Mouse (Mus musculus) neutrophil, adult 5-6 weeks (primary cell): ENCODE data around the gene Polr3e. TPM values are rescaled to one million over a fixed set of nuclear protein-coding genes. Genes with fewer than 3 reads are reported as not detected.

Experiments used
- ATAC-seq: fragments of 151-379, 151-347 bp; 2 replicates; pipeline ENCODE4 v1.8.0; 2017; ENCODE audit warnings: mild to moderate bottlenecking, moderate TSS enrichment; ENCODE audit not compliant: insufficient number of reproducible peaks, poor library complexity, low FRiP score, severe bottlenecking; ENCODE audit errors: extremely low read depth
- total RNA-seq: library from RNA; stranded (forward); fragments of 200-1000 nt; gene quantifications from 2 replicates; pipeline ENCODE4 v1.2.3, GENCODE M21; 2017

Gene Polr3e
- 16.6 and 19.2 TPM in 2 replicates for total RNA-seq

- ATAC-seq = peak; percentile 91
Measured at GRCm38 (mm10) chr7:120917592-120918461, at the start of gene Polr3e. Gene Polr3e, plus strand, starts transcription at chr7:120917744.

DNA sequence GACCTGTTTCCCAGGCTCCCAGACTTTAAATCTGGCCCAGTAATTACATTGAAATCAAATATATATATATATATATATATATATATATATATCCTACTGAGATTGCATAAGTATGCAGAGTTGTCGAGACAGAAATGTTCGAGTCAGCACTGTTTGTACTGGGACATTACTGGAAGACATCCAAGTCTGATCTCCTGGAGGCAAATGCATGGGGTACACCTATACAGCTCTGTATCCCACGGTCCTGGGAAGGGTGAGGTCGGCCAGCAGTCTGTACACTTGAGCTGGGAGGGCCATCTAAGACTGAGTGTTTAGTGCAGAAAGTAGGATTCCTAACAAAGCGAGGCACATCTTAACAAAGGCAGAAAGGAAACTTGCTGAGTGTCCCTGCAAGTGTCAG lies 47.7 kb upstream of the Polr3e start:
- no peak for ATAC-seq

DNA sequence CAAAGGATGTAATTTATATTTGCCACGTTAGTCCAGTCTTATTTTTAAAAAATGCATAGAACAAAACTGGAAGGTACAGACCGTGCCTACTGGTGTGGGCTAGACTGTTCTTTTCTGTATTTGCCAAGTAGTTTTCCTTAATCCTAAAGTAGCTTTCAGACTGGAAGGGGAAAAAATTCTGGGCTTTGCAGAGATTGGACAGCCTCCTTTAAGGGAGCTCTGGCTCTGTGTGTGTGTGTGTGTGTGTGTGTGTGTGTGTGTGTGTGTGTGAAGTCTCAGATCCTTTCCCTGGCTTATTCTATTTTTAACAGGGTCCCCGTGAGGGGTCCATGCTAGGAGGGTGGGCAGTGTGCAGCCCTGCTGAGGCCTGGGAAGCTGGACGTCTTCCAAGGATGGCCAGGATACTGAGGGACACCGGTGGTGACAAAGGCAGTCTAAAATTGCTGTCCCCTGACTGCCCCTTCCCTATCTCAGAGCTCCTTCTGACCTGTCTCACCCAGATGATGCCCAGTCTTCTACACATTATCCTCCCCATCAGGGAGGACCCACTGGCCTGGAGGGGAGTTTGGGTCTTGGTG lies 47.0 kb upstream of the Polr3e start:
- no peak for ATAC-seq

DNA sequence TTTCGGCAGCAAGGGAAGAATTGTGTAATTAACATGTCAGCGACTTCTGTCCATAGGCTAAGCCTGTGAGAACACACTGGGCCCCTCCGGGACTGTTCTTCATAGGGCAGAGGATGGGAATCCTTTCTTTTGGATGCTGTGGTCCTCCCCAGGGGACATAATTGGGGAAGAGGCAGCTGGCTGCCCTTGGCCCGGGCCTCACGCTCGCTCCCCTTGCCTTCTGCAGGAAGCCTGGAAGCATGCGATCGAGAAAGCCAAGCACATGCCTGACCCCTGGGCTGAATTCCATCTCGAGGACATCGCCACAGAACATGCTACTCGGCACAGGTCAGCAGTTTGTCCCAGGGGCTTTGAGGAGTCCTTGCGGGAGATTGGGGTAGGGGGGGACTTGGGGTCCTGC lies 44.5 kb upstream of the Polr3e start:
- no peak for ATAC-seq

DNA sequence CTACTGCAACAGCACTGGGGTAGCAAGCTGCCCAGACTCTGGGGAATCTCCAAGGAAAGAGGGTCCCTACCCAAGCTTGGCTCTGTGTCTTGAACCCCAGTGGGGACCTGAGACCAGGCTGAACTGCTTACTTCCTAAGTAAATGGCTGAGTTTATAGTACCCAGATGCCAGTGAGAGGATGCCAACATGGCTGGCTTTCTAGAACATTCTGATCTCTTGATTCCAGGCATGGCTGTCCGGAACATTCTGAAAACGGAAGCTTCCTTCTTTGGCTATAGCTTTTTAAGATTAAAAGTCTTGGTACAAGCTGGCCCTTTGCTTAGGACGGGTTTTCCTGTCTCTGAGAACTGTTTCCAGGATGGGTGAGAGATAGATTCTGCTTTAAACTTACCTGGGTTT lies 43.5 kb upstream of the Polr3e start:
- no peak for ATAC-seq

DNA sequence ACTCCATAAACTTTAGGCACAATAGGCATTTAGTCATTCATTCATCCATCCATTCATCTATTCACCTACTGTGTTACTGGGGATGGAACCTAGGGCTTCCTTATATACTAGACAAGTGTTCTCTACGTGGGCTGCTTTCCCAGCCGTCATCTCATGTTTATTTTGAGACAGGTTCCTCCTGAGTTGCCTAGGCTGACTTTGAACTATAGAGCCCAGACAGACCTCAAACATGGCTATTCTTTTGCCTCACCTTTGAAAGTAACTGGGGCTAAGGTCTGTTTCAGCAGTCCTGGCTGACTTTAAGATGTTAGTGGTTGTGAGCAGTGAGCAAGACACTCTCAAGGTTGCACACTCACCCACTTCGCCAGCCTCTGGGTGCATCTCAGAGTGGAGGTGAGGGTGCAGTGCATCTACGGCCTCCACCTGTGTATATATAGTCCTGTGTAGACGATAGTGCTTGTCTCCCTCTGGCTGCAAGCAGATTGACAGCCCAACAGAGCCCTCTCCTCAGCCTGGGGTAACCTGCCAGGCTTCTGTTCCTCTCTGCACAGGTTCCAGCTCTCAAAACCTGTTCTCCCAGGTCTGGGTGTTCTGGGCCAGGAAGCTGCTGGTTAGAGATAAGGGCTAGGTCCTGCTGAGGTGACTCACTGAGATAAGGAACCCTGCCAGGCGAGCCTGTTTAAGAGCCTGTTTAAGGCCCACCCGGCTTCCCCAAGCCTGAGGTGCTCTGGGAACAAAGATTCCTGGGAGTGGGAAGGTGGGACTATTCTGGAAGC lies 42.6 kb upstream of the Polr3e start:
- no peak for ATAC-seq

- ATAC-seq = no peak
Measured at GRCm38 (mm10) chr7:120875540-120876388, 41.8 kb upstream of the Polr3e start.

DNA sequence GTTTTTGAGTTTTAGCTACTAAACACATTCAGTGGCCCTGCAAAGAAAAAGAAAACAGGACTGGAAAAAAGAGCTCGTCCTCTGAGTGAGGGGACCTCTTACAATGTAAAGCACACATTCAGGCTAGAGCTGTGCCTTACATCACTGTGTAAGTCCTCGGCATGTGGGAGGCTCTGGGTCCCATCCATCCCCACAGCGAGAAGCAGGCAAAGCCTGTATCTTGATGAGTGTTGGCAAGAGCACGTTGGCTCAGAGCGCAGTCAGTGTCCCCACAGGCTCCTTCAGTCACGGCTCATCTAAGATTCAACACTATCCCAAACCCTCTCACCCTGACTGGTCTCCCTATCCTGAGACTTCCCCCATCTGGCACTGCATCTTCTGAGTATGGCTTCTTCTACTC lies 39.3 kb upstream of the Polr3e start:
- no peak for ATAC-seq

DNA sequence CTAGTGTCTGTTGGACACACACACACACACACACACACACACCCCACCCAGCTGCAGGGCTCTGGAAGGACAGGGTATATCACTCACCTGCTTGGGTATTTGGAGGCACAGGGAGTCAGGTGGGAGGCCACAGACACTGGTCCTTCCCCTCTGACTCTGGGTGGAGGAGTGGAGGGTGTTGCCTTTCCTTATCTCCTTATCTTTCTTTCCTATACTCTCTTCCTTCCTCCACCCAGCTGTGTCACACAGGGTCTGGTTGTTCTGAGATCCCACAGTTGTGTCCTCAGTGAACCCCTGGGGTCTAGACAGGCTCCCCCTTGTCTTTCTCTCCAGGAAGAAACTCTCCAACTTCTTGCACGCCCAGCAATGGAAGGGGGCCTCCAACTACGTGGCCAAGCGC lies 37.6 kb upstream of the Polr3e start:
- ATAC-seq = no peak

DNA sequence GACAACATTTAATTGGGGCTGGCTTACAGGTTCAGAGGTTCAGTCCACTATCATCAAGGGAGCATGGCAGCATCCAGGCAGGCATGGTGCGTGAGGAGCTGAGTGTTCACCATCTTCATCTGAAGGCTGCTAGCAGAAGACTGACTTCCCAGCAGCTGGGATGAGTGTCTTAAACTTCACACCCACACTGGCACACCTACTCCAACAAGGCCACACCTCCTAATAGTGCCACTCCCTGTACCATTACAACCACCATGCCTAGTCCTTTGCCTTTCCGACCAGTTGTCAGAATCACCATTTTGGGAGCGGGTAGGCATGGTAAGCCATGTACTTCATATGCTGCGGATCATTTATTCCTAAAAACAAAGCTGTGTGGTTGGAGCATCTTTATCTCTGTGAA lies 36.8 kb upstream of the Polr3e start:
- ATAC-seq = no peak

DNA sequence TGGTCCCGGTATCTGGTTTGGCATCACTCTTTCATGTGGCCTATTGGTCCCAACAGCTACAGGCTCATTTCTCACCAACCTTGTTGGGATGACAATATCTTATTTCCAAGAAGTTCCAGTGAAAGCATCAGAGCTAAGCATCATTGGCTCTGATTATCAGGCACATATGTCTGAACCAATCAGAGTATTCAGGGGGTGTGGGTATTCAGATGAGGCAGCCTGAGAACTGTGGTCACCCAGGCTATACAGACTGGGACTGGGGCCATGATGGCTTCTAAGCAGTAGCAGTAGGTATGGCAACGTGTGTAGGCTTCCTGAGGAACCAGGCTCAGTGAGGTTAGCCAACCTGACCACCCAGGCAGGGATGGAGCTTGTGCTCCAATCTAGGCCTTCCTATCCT lies 36.1 kb upstream of the Polr3e start:
- no peak for ATAC-seq

- no peak for ATAC-seq
Measured at GRCm38 (mm10) chr7:120882674-120883073, 34.9 kb upstream of the Polr3e start.

DNA sequence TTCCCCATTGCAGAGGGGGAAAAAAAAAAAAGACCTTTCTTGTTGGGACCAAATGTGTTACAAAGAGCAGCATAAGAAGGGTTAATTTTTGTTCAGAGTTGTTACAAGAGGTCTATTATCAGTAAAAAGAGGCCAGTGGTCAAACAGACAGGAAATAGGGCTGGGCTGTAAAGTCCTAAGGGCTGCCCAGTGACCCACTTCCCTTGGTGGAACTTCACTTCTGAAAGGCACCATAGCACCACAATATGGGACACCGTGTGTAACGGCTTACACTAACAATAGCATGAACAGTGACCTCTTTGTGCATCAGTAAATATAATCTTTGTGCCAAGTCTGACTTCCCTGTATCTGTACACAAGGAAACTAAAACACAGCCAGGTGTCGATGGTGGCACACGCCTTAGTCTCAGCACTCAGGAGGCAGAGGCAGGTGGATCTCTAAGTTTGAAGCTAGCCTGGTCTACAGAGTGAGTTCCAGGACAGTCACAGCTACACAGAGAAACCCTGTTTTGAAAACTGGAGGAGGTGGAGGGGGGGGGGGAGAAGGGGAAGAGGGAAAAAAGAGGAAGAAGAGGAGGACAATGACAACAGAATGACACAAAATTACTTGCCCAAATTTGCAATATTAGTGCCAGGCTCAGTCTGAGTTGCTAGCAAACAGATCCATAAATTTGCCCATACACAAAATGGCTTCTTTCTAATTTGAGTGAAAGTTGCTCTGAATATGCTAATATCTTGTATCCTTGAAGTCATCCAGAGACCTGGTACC lies 33.8 kb upstream of the Polr3e start:
- no peak for ATAC-seq

DNA sequence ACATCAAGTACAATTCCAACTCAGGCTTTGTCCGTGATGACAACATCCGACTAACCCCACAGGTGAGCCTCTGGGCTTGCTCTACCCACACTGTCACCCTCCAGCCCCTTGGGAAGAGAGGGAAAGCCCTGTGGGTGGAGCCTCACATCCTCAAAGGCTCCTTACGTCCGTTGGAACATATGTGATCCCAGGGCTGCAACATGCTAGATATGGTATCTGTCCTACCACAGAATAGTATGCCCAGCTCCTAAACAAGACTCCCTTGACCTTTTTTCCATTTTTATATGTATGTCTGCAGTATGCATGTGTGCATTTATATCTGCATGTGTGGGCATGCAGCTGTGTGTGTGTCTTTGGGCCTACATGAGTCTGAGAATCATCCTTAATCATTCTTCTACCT lies 32.8 kb upstream of the Polr3e start:
- no peak for ATAC-seq

DNA sequence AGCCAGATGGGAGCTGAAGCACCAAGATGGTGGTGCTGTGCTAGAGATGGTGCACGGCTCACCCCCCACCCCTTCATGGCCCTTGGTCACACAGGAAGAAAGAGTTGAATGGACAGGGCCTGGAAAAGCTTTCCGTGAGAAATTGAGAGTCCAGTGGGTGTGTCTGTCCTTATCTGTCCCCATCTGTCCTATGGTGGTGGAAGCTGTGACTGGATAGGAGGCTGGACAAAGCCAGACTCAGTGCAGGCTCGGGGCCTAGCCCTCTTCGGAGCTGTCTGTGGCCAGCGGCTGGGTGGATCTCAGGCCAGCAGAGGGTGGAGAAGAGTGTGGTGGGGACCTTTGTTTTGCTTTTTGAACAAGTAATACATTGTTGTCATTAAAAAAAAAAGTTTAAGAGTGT lies 24.4 kb upstream of the Polr3e start:
- ATAC-seq = no peak

DNA sequence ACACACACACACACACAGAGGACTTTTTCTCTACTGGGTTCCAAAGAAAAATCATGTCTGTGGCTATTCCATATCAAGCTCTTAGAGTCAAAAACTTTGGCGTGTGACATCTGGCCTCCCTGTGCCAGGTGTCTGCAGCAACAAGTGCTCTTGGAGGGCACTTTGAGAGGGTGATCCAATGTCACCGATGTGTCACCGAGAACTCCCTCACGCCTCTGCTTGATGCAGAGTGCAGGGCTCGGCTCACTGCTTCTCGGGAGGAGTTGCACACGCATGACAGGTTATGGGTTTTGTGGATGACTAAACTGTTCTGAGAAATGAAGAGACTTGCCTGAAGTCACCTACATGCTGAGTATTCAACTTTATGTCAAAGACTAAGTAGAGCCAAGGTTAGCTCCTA lies 20.5 kb upstream of the Polr3e start:
- no peak for ATAC-seq

- no peak for ATAC-seq
Measured at GRCm38 (mm10) chr7:120897711-120898335, 19.7 kb upstream of the Polr3e start.

GRCm38 (mm10) chr7:120900191-120900590 lies 17.4 kb upstream of the Polr3e start:
- no peak for ATAC-seq
